In genomic region chr2:27027618-27028436, GRCm38 (mm10) we compare ENCODE assay signal across 9 mouse cellular contexts. TPM values are rescaled to one million over a fixed set of nuclear protein-coding genes. Genes with fewer than 3 reads are reported as not detected.
A peak's percentile ranks its signal among the peaks of the same experiment; 100 is the strongest.
DNase-seq lines count a peak whose midpoint lies in the region; ATAC-seq lines count a peak whose summit lies in the region.
"Had no signal": no experiment of that assay in that cellular context is flagged by ENCODE, and none has a peak within 500 bp of the region (broad histone marks: within the 10 kb centered on the region; RNA-seq: fewer than 3 reads in every experiment).

TSS of gene Slc2a6 (minus strand) at chr2:27027998.

- WGBS in forebrain, embryonic 10.5 days = 3% methylated on average over 38 of the region's 38 CpGs
- 4% methylated on average over 38 of the region's 38 CpGs for WGBS in heart, embryonic 15.5 days
- 2% methylated on average over 38 of the region's 38 CpGs for WGBS in liver, embryonic 13.5 days (ENCODE audit: insufficient replicate concordance)
- 2% methylated on average over 38 of the region's 38 CpGs for WGBS in stomach, embryonic 14.5 days

- ATAC-seq in heart, embryonic 15.5 days (replicated peaks; ENCODE audit: insufficient number of reproducible peaks, insufficient read depth, low FRiP score, low read depth) = peak; percentile 92
- peak; percentile 95 for ATAC-seq in liver, embryonic 13.5 days (ENCODE audit: low read depth)
- ATAC-seq in stomach, embryonic 14.5 days (ENCODE audit: insufficient number of reproducible peaks, insufficient read depth, low FRiP score, low read depth) = peak; percentile 97

- H3K9me3 ChIP-seq in forebrain, embryonic 10.5 days = no peaks in the 10 kb centered on the region
- H3K9me3 ChIP-seq in heart, embryonic 15.5 days (replicated peaks) = no peaks in the 10 kb centered on the region
- H3K9me3 ChIP-seq in liver, embryonic 13.5 days (replicated peaks) = no peaks in the 10 kb centered on the region
- no peaks in the 10 kb centered on the region for H3K9me3 ChIP-seq in stomach, embryonic 14.5 days (ENCODE audit: control insufficient read depth, low read depth, low read length)

- peak; percentile 92 for DNase-seq in CD4-positive, CD25-positive, alpha-beta regulatory T cell, adult 2 months (ENCODE audit: low read depth, low spot score)
- peak; percentile 21 for DNase-seq in c-Kit-negative CD71-positive TER-119-positive erythroid progenitor cells, embryonic 14.5 days (ENCODE audit: low read depth, low spot score)
- DNase-seq in forebrain, embryonic 10.5 days (ENCODE audit: extremely low spot score, low spot score) = peak; percentile 82
- peak; percentile 92 for DNase-seq in kidney, postnatal 14 days
- peak; percentile 72 for DNase-seq in liver, embryonic 13.5 days
- DNase-seq in natural killer cell, adult 2 months (ENCODE audit: low spot score in 2 of 2) = peak; percentile 90

- peaks cover 28% of the 10 kb centered on the region for H3K27me3 ChIP-seq in forebrain, embryonic 10.5 days (ENCODE audit: poor library complexity, severe bottlenecking)
- H3K27me3 ChIP-seq in heart, embryonic 15.5 days = peaks cover 22% of the 10 kb centered on the region
- peaks cover 31% of the 10 kb centered on the region for H3K27me3 ChIP-seq in liver, embryonic 13.5 days
- H3K27me3 ChIP-seq in stomach, embryonic 14.5 days (ENCODE audit: control insufficient read depth, insufficient read depth, low read length) = no peaks in the 10 kb centered on the region

- H3K9ac ChIP-seq in heart, embryonic 15.5 days = peak within 1 kb of the TSS; percentile 14; the same call in 1 of the 2 replicates
- H3K9ac ChIP-seq in liver, embryonic 13.5 days = no peak within 1 kb of the TSS
- no peak within 1 kb of the TSS for H3K9ac ChIP-seq in stomach, embryonic 14.5 days (replicated peaks; ENCODE audit: low read depth, low read length)

- no peaks in the 10 kb centered on the region for H3K36me3 ChIP-seq in forebrain, embryonic 10.5 days (replicated peaks)
- H3K36me3 ChIP-seq in heart, embryonic 15.5 days = no peaks in the 10 kb centered on the region
- H3K36me3 ChIP-seq in liver, embryonic 13.5 days = no peaks in the 10 kb centered on the region
- no peaks in the 10 kb centered on the region for H3K36me3 ChIP-seq in stomach, embryonic 14.5 days (ENCODE audit: control insufficient read depth, insufficient read depth, low read length)

- H3K27ac ChIP-seq in forebrain, embryonic 10.5 days = peak within 1 kb of the TSS; percentile 65
- no peak within 1 kb of the TSS for H3K27ac ChIP-seq in heart, embryonic 15.5 days
- H3K27ac ChIP-seq in liver, embryonic 13.5 days = no peak within 1 kb of the TSS
- no peak within 1 kb of the TSS for H3K27ac ChIP-seq in stomach, embryonic 14.5 days (ENCODE audit: low read length)

- H3K4me2 ChIP-seq in heart, embryonic 15.5 days = peak within 1 kb of the TSS; percentile 60
- H3K4me2 ChIP-seq in liver, embryonic 13.5 days = peak within 1 kb of the TSS; percentile 38
- peak within 1 kb of the TSS; percentile 45 for H3K4me2 ChIP-seq in stomach, embryonic 14.5 days (replicated peaks; ENCODE audit: low read depth, low read length)

- H3K4me3 ChIP-seq in forebrain, embryonic 10.5 days = peak within 1 kb of the TSS; percentile 52
- H3K4me3 ChIP-seq in heart, embryonic 15.5 days = peak within 1 kb of the TSS; percentile 30
- H3K4me3 ChIP-seq in liver, embryonic 13.5 days (replicated peaks) = peak within 1 kb of the TSS; percentile 18; the same call in 1 of the 2 replicates
- no peak within 1 kb of the TSS; the same call in 1 of the 2 replicates for H3K4me3 ChIP-seq in stomach, embryonic 14.5 days (ENCODE audit: low read depth, low read length)
- H3K4me3 ChIP-seq: erythroblast, embryonic 14.5 days had no signal

- H3K4me1 ChIP-seq in forebrain, embryonic 10.5 days = peaks cover 24% of the 10 kb centered on the region
- H3K4me1 ChIP-seq in heart, embryonic 15.5 days (replicated peaks) = peaks cover 8% of the 10 kb centered on the region
- H3K4me1 ChIP-seq in liver, embryonic 13.5 days (replicated peaks) = peaks cover 19% of the 10 kb centered on the region
- 0 out of 2 replicates have a peak, but pooled peaks cover 4% of the 10 kb centered on the region for H3K4me1 ChIP-seq in stomach, embryonic 14.5 days (ENCODE audit: control insufficient read depth, insufficient read depth, low read length)

RNA-seq across cellular contexts. Expression of gene Slc2a6, which starts in this region (rescaled TPM):
- polyA plus RNA-seq in forebrain, embryonic 10.5 days (2016; fragmentation: Nextera tagmentation; extraction: Ambion mirVana) = 1.6 and 2.1 TPM in 2 replicates
- polyA plus RNA-seq in heart, embryonic 15.5 days (2015; fragmentation: Nextera tagmentation; extraction: Ambion mirVana) = 0.26 and 0.57 TPM in 2 replicates
- 0.13 and 0.20 TPM in 2 replicates for polyA plus RNA-seq in liver, embryonic 13.5 days (2015; fragmentation: Nextera tagmentation; extraction: Ambion mirVana)
- polyA plus RNA-seq in stomach, embryonic 14.5 days (2014; fragmentation: Nextera tagmentation; extraction: Ambion mirVana) = 0.84 and 1.7 TPM in 2 replicates

Comparison
In these comparisons a context has a peak if more than half of its experiments do, and no peak if none do; other contexts are left out.
1. Peak in ATAC-seq, H3K4me3 ChIP-seq, H3K9ac ChIP-seq and H3K4me2 ChIP-seq in heart, embryonic 15.5 days; RNA of the gene not detected or under 1 TPM.
2. Peak in DNase-seq, ATAC-seq, H3K4me3 ChIP-seq and H3K4me2 ChIP-seq in liver, embryonic 13.5 days; RNA of the gene not detected or under 1 TPM.
3. DNase-seq: peak in every context shown above with its lines; median percentile 92 in CD4-positive, CD25-positive, alpha-beta regulatory T cell, adult 2 months; 92 in kidney, postnatal 14 days; 90 in natural killer cell, adult 2 months; 82 in forebrain, embryonic 10.5 days; 72 in liver, embryonic 13.5 days; 21 in c-Kit-negative CD71-positive TER-119-positive erythroid progenitor cells, embryonic 14.5 days.